Mouse (Mus musculus) midbrain, embryonic 15.5 days (tissue): ENCODE measurements at regions not wholly inside any gene's neighbourhood (a gene's known extent, or its start where the extent isn't known, plus 50 kb on each side); places are given as distances from the start of the nearest gene placed in this dataset.
"Not testable (repeated sequence)": the region's sequence is repeated elsewhere in the genome, so short reads cannot be mapped to it uniquely, and the experiment has no call there.

Experiments used
- ATAC-seq: fragments of 200-750 bp; cut with Nextera tagmentation; replicated peaks from 2 replicates; pipeline ENCODE4 v1.8.0; 2017; ENCODE audit warnings: moderate TSS enrichment
- H3K27ac ChIP-seq: fragments of 300-500 bp; sonication (generic); 2 replicates; pipeline ENCODE4 v1.5.1; 2015; ENCODE audit warnings: mild to moderate bottlenecking, inconsistent platforms
- H3K27me3 ChIP-seq: fragments of 300-500 bp; sonication (generic); replicated peaks from 2 replicates; pipeline ENCODE4 v1.6.1; 2015; ENCODE audit warnings: inconsistent platforms
- H3K36me3 ChIP-seq: fragments of 300-500 bp; sonication (generic); replicated peaks from 2 replicates; pipeline ENCODE4 v1.6.1; 2015; ENCODE audit warnings: inconsistent platforms
- H3K4me1 ChIP-seq: fragments of 300-500 bp; sonication (generic); 2 replicates; pipeline ENCODE4 v1.6.1; 2015; ENCODE audit warnings: inconsistent platforms
- H3K4me2 ChIP-seq: fragments of 300-500 bp; sonication (generic); 2 replicates; pipeline ENCODE4 v1.6.1; 2015; ENCODE audit warnings: inconsistent platforms, mild to moderate bottlenecking, moderate library complexity
- H3K4me3 ChIP-seq: fragments of 300-500 bp; sonication (generic); 2 replicates; pipeline ENCODE4 v1.5.1; 2015; ENCODE audit warnings: mild to moderate bottlenecking, inconsistent platforms
- H3K9ac ChIP-seq: fragments of 300-500 bp; sonication (generic); 2 replicates; pipeline ENCODE4 v1.6.1; 2015; ENCODE audit warnings: mild to moderate bottlenecking, inconsistent platforms
- H3K9me3 ChIP-seq: fragments of 300-500 bp; sonication (generic); 2 replicates; pipeline ENCODE4 v1.6.1; 2016; ENCODE audit warnings: inconsistent platforms
- WGBS: fragments of 180-500 bp; shearing (Covaris S2); methylation state at CpG from one replicate; pipeline ENCODE4 v1.1.7; 2015; ENCODE audit warnings: mixed read lengths; 5-methylcytosine and 5-hydroxymethylcytosine counted together

DNA sequence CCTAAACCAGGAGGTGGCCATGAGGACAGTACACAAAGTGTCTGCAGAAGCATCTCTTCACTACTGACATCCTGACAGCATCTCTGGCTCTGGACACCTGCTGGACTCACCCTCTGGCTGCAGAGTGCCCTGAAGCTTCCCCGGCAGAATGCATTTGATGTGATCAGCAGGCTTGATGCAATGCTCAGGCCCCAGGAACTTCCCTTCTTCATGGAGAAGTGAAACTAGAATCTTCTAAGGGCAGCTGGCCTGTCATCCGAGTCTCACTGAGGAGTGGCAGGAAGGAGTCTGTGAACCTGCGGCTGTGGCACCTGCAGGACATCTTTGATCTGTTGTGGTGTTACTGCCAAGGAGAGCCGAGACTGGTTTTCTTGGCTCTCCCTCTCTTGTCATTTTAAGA, 116.2 kb downstream of the Nucb2 start:
- no peaks in the 10 kb centered on the region for H3K27me3 ChIP-seq
- H3K4me1 ChIP-seq, result no peaks in the 10 kb centered on the region
- no peaks in the 10 kb centered on the region for H3K36me3 ChIP-seq
- H3K9me3 ChIP-seq, result no peaks in the 10 kb centered on the region
- H3K27ac ChIP-seq, result no peak overlapping the region
- H3K9ac ChIP-seq, result no peak overlapping the region
- WGBS, result 81% methylated on average over 4 of the region's 4 CpGs
- H3K4me3 ChIP-seq, result no peak overlapping the region
- no peak for ATAC-seq
- H3K4me2 ChIP-seq, result no peak overlapping the region

DNA sequence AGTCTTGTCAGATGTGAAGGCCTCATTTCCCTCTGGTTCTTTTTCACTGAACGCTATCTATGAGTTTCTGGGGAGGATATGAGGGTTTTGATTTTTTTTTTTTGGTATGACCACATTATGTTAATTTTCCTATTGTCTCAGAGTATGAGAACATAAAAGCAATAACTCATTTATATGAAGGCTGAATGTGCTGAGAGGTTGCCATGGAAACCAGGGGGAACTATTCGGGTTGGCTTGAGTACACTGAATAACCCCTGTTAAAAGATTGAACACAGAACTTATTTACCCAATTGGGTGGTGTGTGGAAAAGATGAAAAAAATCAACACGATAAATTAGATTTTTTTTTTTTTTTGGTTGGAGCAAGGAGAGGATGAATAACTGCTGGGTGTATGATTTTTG, 129.0 kb downstream of the Nucb2 start:
- Histone ChIP-seq H3K4me3 (no peak overlapping the region), H3K27me3 (no peaks in the 10 kb centered on the region), H3K4me1 (peaks cover 4% of the 10 kb centered on the region; the same call in 1 of the 2 replicates), H3K9ac (no peak overlapping the region), H3K4me2 (no peak overlapping the region), H3K36me3 (no peaks in the 10 kb centered on the region), H3K9me3 (no peaks in the 10 kb centered on the region), H3K27ac (peak overlapping the region; percentile 76; the same call in 1 of the 2 replicates)
- 48% methylated on average over 3 of the region's 3 CpGs for WGBS
- ATAC-seq, result peak; percentile 75; the same call in 1 of the 2 replicates

DNA sequence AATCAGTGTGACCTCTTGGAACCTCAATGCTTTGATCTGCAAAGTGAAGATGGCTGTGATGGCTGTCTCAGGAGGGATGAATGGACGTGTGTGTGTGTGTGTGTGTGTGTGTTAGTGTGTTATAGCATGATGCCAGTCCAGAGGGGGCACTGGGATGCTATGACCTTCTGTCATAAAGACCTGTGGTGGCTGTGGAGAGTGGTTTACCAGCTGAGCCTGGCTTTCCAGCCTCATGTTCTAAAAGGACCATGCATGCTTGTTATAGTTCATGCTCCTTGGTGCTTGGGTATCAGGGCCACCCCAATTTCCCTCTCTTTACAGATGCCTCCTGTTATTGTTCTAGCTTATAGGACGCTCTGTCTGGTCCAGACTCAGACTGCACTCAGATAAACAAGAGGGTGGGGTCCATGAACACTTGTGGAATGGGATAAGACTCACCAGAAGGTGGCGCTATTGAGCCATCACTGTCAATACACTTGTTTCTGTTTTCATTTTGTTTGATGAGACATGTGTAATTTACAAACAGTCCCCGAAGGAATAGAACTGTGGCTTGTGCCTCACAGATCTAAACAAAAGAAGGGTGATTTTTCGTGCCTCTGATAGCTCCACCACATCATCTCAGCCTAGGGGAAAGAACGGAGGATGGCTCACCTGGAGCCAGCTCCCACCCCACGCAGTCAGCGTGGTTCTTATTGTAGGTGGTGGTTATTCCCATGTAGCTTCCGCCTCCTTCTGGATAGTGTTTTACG, 140.9 kb downstream of the Nucb2 start:
- Histone ChIP-seq H3K9ac (no peak overlapping the region), H3K27me3 (no peaks in the 10 kb centered on the region), H3K27ac (no peak overlapping the region), H3K4me3 (no peak overlapping the region), H3K36me3 (no peaks in the 10 kb centered on the region), H3K4me1 (no peaks in the 10 kb centered on the region), H3K9me3 (no peaks in the 10 kb centered on the region), H3K4me2 (no peak overlapping the region)
- 56% methylated on average over 10 of the region's 10 CpGs for WGBS
- ATAC-seq, result no peak

DNA sequence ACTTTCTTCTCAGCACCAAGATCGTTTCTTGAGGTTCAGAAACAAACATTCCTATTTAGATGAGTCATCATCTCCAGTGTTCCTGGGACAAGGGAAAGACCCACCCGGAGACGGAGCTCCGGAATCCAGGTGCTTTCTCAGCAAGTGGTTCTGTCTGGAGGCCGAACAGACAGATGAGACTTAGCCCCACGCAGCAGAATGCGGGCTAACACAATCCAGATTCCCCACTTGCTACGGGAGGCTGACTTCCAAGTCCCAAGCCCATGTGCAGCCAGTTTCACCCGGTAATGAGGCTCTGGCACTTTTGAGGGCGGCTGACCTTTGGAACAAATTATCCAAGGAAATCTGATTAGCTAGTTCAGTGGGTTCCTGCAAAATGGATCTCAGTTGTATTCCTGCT, 150.3 kb downstream of the Nucb2 start:
- no peak overlapping the region for H3K4me3 ChIP-seq
- no peaks in the 10 kb centered on the region for H3K27me3 ChIP-seq
- H3K9ac ChIP-seq, result no peak overlapping the region
- 51% methylated on average over 10 of the region's 10 CpGs for WGBS
- ATAC-seq, result no peak
- no peaks in the 10 kb centered on the region for H3K9me3 ChIP-seq
- no peak overlapping the region for H3K4me2 ChIP-seq
- no peaks in the 10 kb centered on the region for H3K36me3 ChIP-seq
- H3K4me1 ChIP-seq, result no peaks in the 10 kb centered on the region
- H3K27ac ChIP-seq, result no peak overlapping the region

DNA sequence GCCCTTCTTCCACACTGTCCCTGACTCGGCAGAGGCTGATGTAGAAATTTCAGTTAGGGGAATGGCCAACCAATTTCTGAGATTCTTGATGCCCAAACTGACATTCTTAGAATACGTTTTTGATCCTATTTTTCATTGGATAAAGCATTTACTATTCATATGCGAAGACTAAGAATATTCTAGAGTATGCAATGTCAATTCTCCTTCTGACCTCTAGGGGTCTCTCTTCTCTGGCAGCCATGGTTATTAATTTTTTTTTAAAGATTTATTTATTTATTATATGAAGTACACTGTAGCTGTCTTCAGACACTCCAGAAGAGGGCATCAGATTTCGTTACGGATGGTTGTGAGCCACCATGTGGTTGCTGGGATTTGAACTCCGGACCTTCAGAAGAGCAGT, 152.9 kb downstream of the Nucb2 start:
- 90% methylated on average over 6 of the region's 6 CpGs for WGBS
- H3K4me1 ChIP-seq, ATAC-seq: not testable (repeated sequence)

DNA sequence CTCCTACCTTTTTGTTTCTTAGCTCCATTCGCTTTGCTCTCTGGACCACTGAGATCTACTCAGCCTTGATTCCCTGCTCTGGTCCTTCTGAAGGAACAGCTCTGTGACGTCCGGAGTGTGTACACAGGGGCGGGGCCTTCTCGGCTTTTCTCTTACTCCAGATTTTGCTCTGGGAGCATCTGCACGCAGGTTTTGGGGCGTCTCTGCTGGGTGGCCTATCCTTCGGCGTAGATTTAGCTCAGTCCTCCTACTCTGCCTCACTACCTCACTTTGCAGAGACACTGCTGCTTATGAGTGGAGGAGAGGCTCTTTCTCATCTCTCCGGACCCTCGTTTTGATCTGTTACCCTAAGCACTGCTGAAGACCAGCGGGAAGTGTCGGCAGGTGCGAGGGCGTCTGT, 161.4 kb downstream of the Nucb2 start:
- no peaks in the 10 kb centered on the region for H3K9me3 ChIP-seq
- H3K4me2 ChIP-seq, result no peak overlapping the region
- no peaks in the 10 kb centered on the region for H3K36me3 ChIP-seq
- H3K4me3 ChIP-seq, result no peak overlapping the region
- WGBS, result 89% methylated on average over 15 of the region's 15 CpGs
- no peak overlapping the region for H3K9ac ChIP-seq
- no peak overlapping the region for H3K27ac ChIP-seq
- H3K27me3 ChIP-seq, result no peaks in the 10 kb centered on the region
- no peak for ATAC-seq
- H3K4me1 ChIP-seq, result no peaks in the 10 kb centered on the region

More for the DNA sequence above, 152.9 kb downstream of the Nucb2 start:
- H3K9me3 ChIP-seq, H3K4me2 ChIP-seq, H3K27me3 ChIP-seq, H3K9ac ChIP-seq, H3K36me3 ChIP-seq, H3K4me3 ChIP-seq, H3K27ac ChIP-seq: not testable (repeated sequence)

DNA sequence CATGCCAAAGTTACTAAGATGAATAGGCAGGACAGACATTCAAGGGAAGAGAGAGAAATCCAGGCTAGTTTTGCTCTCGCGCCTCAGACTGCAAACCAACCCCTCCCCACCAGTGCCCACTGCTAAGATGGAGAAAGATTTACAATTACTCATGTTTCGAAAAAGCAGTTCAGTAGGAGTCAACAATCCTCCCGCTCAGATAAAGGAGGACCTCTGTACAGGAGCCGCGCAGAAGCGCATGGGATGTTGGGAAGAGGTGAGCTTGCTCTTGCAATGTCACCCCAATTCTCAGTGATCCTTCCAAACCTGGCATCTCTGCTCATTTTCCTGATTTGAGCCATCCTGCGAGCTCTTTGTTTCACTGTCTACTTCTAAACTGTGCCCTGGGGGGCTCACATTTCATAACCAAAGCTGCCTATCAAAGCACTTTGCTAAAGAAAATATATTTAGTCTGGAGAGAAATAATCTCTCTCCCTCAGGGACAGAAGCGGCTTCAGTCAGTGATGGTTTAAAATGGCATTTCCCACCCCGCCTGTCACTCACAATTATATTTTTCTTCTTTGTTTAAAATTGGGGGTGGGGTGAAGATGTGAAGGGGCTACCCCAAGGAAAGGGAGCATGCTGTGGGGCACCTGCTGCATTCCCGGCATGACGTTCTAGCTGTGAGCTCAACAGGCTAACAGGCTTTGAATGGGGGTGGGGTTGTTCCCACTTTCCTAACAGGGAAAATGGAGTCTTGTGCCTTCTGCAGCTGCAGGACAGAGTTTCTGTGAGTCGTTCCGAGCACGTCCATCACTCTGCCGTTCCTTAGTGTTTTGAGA, 170.2 kb downstream of the Nucb2 start:
- Histone ChIP-seq H3K27ac (0 out of 2 replicates have a peak overlapping the region, but pooled peaks have one; percentile 36), H3K4me2 (peak overlapping the region; percentile 20)

DNA sequence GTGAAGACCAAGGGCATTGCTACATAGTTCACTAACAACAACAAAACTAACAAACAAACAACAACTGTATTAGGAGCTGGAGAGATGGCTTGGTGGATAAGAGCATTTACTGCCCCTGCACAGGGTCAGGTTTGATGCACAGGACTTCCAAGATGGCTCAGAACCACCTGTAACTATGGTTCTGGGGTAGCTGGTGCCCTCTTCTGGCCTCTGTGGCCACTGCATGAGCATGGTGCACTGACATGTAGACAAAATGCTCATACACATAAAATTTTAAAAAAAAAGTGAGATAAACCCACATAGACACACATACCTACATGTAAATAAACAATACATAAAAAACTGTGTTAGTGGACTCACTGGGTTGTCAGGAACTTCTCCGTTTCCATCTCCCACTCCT, 172.5 kb downstream of the Nucb2 start:
- Histone ChIP-seq H3K4me3 (no peak overlapping the region), H3K36me3 (no peaks in the 10 kb centered on the region), H3K27me3 (no peaks in the 10 kb centered on the region), H3K4me2 (no peak overlapping the region), H3K27ac (no peak overlapping the region), H3K9me3 (no peaks in the 10 kb centered on the region), H3K4me1 (peaks cover 12% of the 10 kb centered on the region), H3K9ac (no peak overlapping the region)
- 91% methylated on average over 1 of the region's 1 CpGs for WGBS
- no peak for ATAC-seq

More for the DNA sequence above, 170.2 kb downstream of the Nucb2 start:
- ATAC-seq, result peak; percentile 60
- 54% methylated on average over 16 of the region's 16 CpGs for WGBS
- Histone ChIP-seq H3K4me1 (peaks cover 12% of the 10 kb centered on the region), H3K9me3 (no peaks in the 10 kb centered on the region), H3K9ac (no peak overlapping the region), H3K4me3 (no peak overlapping the region), H3K36me3 (no peaks in the 10 kb centered on the region), H3K27me3 (no peaks in the 10 kb centered on the region)

DNA sequence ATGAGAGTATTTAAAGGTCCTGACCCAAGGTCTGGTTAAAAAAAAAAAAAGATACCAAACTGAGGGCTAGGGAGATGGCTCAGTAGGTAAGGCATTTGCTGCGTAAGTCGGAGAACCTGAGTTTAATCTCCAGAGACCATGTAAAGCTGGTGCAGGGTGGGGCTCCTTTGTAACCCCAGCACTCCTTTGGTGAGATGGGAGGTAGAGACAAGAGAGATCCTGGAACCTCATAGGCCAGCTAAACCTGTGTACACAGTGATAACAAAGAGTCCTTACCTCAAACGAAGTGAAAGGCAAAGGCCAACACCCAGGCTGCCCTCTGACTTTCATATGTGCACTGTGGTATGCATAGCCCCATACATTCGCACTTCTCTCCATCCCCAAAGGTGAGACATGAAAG, 175.0 kb downstream of the Nucb2 start:
- WGBS, result 74% methylated on average over 4 of the region's 4 CpGs
- Histone ChIP-seq H3K27me3 (no peaks in the 10 kb centered on the region), H3K4me3 (no peak overlapping the region), H3K36me3 (no peaks in the 10 kb centered on the region), H3K9ac (no peak overlapping the region), H3K4me2 (no peak overlapping the region), H3K9me3 (no peaks in the 10 kb centered on the region), H3K27ac (no peak overlapping the region), H3K4me1 (peaks cover 8% of the 10 kb centered on the region)
- no peak for ATAC-seq

DNA sequence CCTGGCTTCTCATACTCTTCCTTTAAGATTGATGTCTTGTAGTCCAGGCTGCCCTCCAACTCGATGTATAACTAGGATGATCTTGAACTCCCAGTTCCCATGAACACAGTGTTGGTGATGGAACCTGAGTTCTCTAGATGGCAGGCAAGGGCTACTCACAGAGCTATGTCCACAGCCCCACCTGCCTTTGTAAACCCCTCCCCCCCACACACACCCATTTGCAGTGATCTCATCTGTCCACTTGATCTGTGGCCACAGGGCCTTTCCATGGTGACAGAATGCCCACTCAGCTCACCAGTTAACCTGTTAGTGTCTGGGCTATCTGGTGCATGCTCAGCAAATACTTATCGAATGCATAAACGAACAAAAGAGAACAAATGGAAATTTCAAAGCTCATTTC, 176.4 kb downstream of the Nucb2 start:
- no peaks in the 10 kb centered on the region for H3K4me1 ChIP-seq
- H3K9ac ChIP-seq, result no peak overlapping the region
- H3K4me2 ChIP-seq, result no peak overlapping the region
- H3K9me3 ChIP-seq, result no peaks in the 10 kb centered on the region
- H3K4me3 ChIP-seq, result no peak overlapping the region
- H3K36me3 ChIP-seq, result no peaks in the 10 kb centered on the region
- ATAC-seq, result no peak
- WGBS, result 84% methylated on average over 3 of the region's 3 CpGs
- H3K27me3 ChIP-seq, result no peaks in the 10 kb centered on the region
- no peak overlapping the region for H3K27ac ChIP-seq

DNA sequence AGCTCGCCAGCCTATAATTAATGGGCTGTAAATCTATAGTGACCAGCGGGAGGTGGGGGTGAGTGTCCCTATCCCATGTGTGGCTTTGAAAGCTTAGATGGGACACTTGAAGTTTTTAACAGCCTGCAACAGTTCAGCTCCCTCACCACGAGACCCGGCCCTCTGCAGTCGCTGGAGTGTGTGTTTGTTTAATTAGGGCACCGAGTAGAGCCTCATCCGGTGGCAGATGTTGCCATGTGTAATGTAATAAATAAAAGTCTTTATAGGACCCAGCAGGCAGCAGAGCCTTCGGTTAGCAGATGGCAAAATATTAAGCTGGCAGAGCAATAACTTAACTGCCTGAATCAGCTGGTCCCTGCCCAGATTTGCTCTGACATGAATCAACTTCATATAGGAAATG, 177.1 kb downstream of the Nucb2 start:
- H3K27me3 ChIP-seq, result no peaks in the 10 kb centered on the region
- H3K27ac ChIP-seq, result no peak overlapping the region
- H3K9me3 ChIP-seq, result no peaks in the 10 kb centered on the region
- H3K4me2 ChIP-seq, result no peak overlapping the region
- 50% methylated on average over 8 of the region's 8 CpGs for WGBS
- no peak overlapping the region for H3K9ac ChIP-seq
- H3K36me3 ChIP-seq, result no peaks in the 10 kb centered on the region
- H3K4me1 ChIP-seq, result no peaks in the 10 kb centered on the region
- H3K4me3 ChIP-seq, result no peak overlapping the region
- ATAC-seq, result no peak

DNA sequence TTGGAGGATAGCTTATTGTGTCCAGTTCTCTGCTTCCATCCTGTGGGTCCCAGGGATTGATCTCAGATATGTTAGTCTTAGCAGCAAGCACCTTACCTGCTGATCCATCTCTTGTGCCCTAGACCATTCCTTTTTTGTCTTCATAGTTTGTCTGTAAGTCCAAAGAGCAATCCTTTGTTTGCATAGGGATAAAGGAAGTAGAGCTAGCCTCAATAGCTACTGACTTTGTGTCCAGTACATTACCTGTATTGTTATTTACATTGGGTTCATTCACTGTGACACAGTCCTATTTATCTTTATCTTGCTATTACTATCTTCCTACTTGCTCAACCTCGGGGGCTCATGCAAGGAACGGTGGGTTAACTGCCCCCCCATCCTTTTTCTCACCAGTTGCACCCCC, 196.2 kb downstream of the Nucb2 start:
- Histone ChIP-seq H3K4me1 (no peaks in the 10 kb centered on the region), H3K27ac (no peak overlapping the region), H3K4me2 (no peak overlapping the region), H3K4me3 (no peak overlapping the region), H3K27me3 (no peaks in the 10 kb centered on the region), H3K36me3 (no peaks in the 10 kb centered on the region), H3K9me3 (no peaks in the 10 kb centered on the region), H3K9ac (no peak overlapping the region)
- WGBS, result 81% methylated on average over 2 of the region's 2 CpGs
- ATAC-seq, result no peak
